Comparison of ENCODE assay signal across 9 mouse cellular contexts in genomic region chr9:44357207-44357606, GRCm38 (mm10). TPM values are rescaled to one million over a fixed set of nuclear protein-coding genes. Genes with fewer than 3 reads are reported as not detected.
DNase-seq lines count a peak whose midpoint lies in the region; ATAC-seq lines count a peak whose summit lies in the region.
"Had no signal": no experiment of that assay in that cellular context is flagged by ENCODE, and none has a peak within 500 bp of the region (broad histone marks: within the 10 kb centered on the region; RNA-seq: fewer than 3 reads in every experiment).

No protein-coding gene starts in this region.

- no peak for ATAC-seq in hindbrain, embryonic 14.5 days (ENCODE audit: low FRiP score)
- no peak for ATAC-seq in hindbrain, embryonic 16.5 days
- no peak for ATAC-seq in activated CD4-positive, CD25-positive, alpha-beta regulatory T cell, adult 4 months

- H3K4me3 ChIP-seq in hindbrain, embryonic 14.5 days (replicated peaks; ENCODE audit: low read length) = no peak overlapping the region
- H3K4me3 ChIP-seq in hindbrain, embryonic 16.5 days (ENCODE audit: low read length) = no peak overlapping the region

- no peak overlapping the region for H3K27ac ChIP-seq in hindbrain, embryonic 14.5 days
- H3K27ac ChIP-seq in hindbrain, embryonic 16.5 days (ENCODE audit: low read depth, low read length) = no peak overlapping the region
- H3K27ac ChIP-seq: macrophage had no signal

- H3K9me3 ChIP-seq in hindbrain, embryonic 14.5 days (ENCODE audit: control insufficient read depth, low read length) = no peaks in the 10 kb centered on the region
- no peaks in the 10 kb centered on the region for H3K9me3 ChIP-seq in hindbrain, embryonic 16.5 days (ENCODE audit: control insufficient read depth, low read length)

- H3K36me3 ChIP-seq in hindbrain, embryonic 14.5 days (replicated peaks; ENCODE audit: control insufficient read depth, insufficient read depth) = peaks cover 72% of the 10 kb centered on the region
- peaks cover 52% of the 10 kb centered on the region for H3K36me3 ChIP-seq in hindbrain, embryonic 16.5 days (ENCODE audit: control insufficient read depth, insufficient read depth, low read length)

- no peak overlapping the region for H3K4me2 ChIP-seq in hindbrain, embryonic 14.5 days (replicated peaks)
- H3K4me2 ChIP-seq in hindbrain, embryonic 16.5 days (ENCODE audit: low read length) = no peak overlapping the region

- peaks cover 7% of the 10 kb centered on the region for H3K4me1 ChIP-seq in hindbrain, embryonic 14.5 days (replicated peaks; ENCODE audit: control insufficient read depth, insufficient read depth, low read length)
- H3K4me1 ChIP-seq in hindbrain, embryonic 16.5 days (ENCODE audit: control insufficient read depth, insufficient read depth, low read depth, low read length) = peaks cover 6% of the 10 kb centered on the region

- 76% methylated on average over 4 of the region's 4 CpGs for WGBS in hindbrain, embryonic 14.5 days
- WGBS in hindbrain, embryonic 16.5 days = 79% methylated on average over 4 of the region's 4 CpGs

- H3K9ac ChIP-seq in hindbrain, embryonic 14.5 days = no peak overlapping the region
- no peak overlapping the region for H3K9ac ChIP-seq in hindbrain, embryonic 16.5 days (ENCODE audit: low read depth, low read length)

- no peaks in the 10 kb centered on the region for H3K27me3 ChIP-seq in hindbrain, embryonic 14.5 days (ENCODE audit: control insufficient read depth, insufficient read depth, low read length)
- H3K27me3 ChIP-seq in hindbrain, embryonic 16.5 days (replicated peaks; ENCODE audit: control insufficient read depth, insufficient read depth, low read length) = no peaks in the 10 kb centered on the region

- peak; percentile 48 for DNase-seq in hindbrain, embryonic 14.5 days (ENCODE audit: low spot score)
- DNase-seq in CD4-positive, CD25-positive, alpha-beta regulatory T cell, adult 2 months (ENCODE audit: low read depth, low spot score) = peak; percentile 75
- DNase-seq in c-Kit-positive CD71-positive TER-119-positive erythroid progenitor cells, embryonic 14.5 days (ENCODE audit: low spot score) = peak; percentile 59
- peak; percentile 38 for DNase-seq in lung, postnatal 25 days (ENCODE audit: low spot score)
- no peak for DNase-seq in urinary bladder, postnatal 14 days (ENCODE audit: low spot score)
- DNase-seq in urinary bladder, postnatal 36 days (ENCODE audit: low spot score in 2 of 2) = no peak

RNA-seq across cellular contexts. Expression of gene Vps11, which starts 4.3 kb away (rescaled TPM):
- polyA plus RNA-seq in hindbrain, embryonic 14.5 days (2014; fragmentation: Nextera tagmentation; extraction: Ambion mirVana) = 34.8 and 42.4 TPM in 2 replicates
- 43.5 and 46.4 TPM in 2 replicates for polyA plus RNA-seq in hindbrain, embryonic 16.5 days (2015; fragmentation: Nextera tagmentation; extraction: Ambion mirVana)
- 10 to 100 TPM; 21.5 to 40.8 TPM for polyA plus RNA-seq in activated CD4-positive, CD25-positive, alpha-beta regulatory T cell, adult 4 months (2017; shearing (Covaris generic))

RNA-seq across cellular contexts. Expression of gene Hmbs, which starts 13.2 kb away (rescaled TPM):
- 60.8 and 62.2 TPM in 2 replicates for polyA plus RNA-seq in hindbrain, embryonic 14.5 days (2014; fragmentation: Nextera tagmentation; extraction: Ambion mirVana)
- 64.0 and 67.4 TPM in 2 replicates for polyA plus RNA-seq in hindbrain, embryonic 16.5 days (2015; fragmentation: Nextera tagmentation; extraction: Ambion mirVana)
- polyA plus RNA-seq in activated CD4-positive, CD25-positive, alpha-beta regulatory T cell, adult 4 months (2017; shearing (Covaris generic)) = 10 to 100 TPM; 27.6 to 33.4 TPM

RNA-seq across cellular contexts. Expression of gene Hyou1, which starts 22.1 kb away (rescaled TPM):
- polyA plus RNA-seq in hindbrain, embryonic 14.5 days (2014; fragmentation: Nextera tagmentation; extraction: Ambion mirVana) = 25.0 and 27.8 TPM in 2 replicates
- 25.3 and 29.0 TPM in 2 replicates for polyA plus RNA-seq in hindbrain, embryonic 16.5 days (2015; fragmentation: Nextera tagmentation; extraction: Ambion mirVana)
- 10 to 100 TPM; 15.7 to 20.3 TPM for polyA plus RNA-seq in activated CD4-positive, CD25-positive, alpha-beta regulatory T cell, adult 4 months (2017; shearing (Covaris generic))

RNA-seq across cellular contexts. Expression of gene H2afx, which starts 22.7 kb away (rescaled TPM):
- 102 and 107 TPM in 2 replicates for polyA plus RNA-seq in hindbrain, embryonic 14.5 days (2014; fragmentation: Nextera tagmentation; extraction: Ambion mirVana)
- 106 and 143 TPM in 2 replicates for polyA plus RNA-seq in hindbrain, embryonic 16.5 days (2015; fragmentation: Nextera tagmentation; extraction: Ambion mirVana)
- 10 to 100 TPM; 29.0 to 36.5 TPM for polyA plus RNA-seq in activated CD4-positive, CD25-positive, alpha-beta regulatory T cell, adult 4 months (2017; shearing (Covaris generic))

RNA-seq across cellular contexts. Expression of gene Dpagt1, which starts 31.4 kb away (rescaled TPM):
- 34.6 and 36.1 TPM in 2 replicates for polyA plus RNA-seq in hindbrain, embryonic 14.5 days (2014; fragmentation: Nextera tagmentation; extraction: Ambion mirVana)
- 32.5 and 42.6 TPM in 2 replicates for polyA plus RNA-seq in hindbrain, embryonic 16.5 days (2015; fragmentation: Nextera tagmentation; extraction: Ambion mirVana)
- 10 to 100 TPM; 16.5 to 18.0 TPM for polyA plus RNA-seq in activated CD4-positive, CD25-positive, alpha-beta regulatory T cell, adult 4 months (2017; shearing (Covaris generic))

Comparison
In these comparisons a context has a peak if more than half of its experiments do, and no peak if none do; other contexts are left out.
1. DNase-seq: peak in hindbrain, embryonic 14.5 days (single experiment), CD4-positive, CD25-positive, alpha-beta regulatory T cell, adult 2 months (single experiment), c-Kit-positive CD71-positive TER-119-positive erythroid progenitor cells, embryonic 14.5 days (single experiment) and lung, postnatal 25 days (single experiment); none in urinary bladder, postnatal 14 days (single experiment) and urinary bladder, postnatal 36 days (0 of 2).